Mouse (Mus musculus) MEL (cell line): ENCODE data around the gene Sh3pxd2b. TPM values are rescaled to one million over a fixed set of nuclear protein-coding genes. Genes with fewer than 3 reads are reported as not detected.

Experiments
- DNase-seq: peaks from one replicate; pipeline ENCODE4 v3.0.0; 2011; ENCODE audit warnings: low read depth, low spot score
- H3K27ac ChIP-seq: 2 replicates; pipeline ENCODE4 v1.5.1; 2012; ENCODE audit warnings: low read depth, mild to moderate bottlenecking, control low read depth, low read length, moderate library complexity; ENCODE audit not compliant: control insufficient read depth
- H3K27me3 ChIP-seq, 2 experiments: fragments of 150-350 bp in 1 of 2; sonication (generic) in 1 of 2; 2 replicates each; pipeline ENCODE4 v1.6.1; 2012; ENCODE audit warnings: low read length in 2 of 2, mild to moderate bottlenecking in 2 of 2, improper control_type of control experiment in 1 of 2, moderate library complexity in 1 of 2; ENCODE audit not compliant: insufficient read depth in 2 of 2, control insufficient read depth in 1 of 2
- H3K36me3 ChIP-seq, 2 experiments: 2 replicates each; pipeline ENCODE4 v1.6.1; 2012 to 2014; ENCODE audit warnings: low read length in 2 of 2, improper control_type of control experiment in 1 of 2, inconsistent platforms in 1 of 2, mild to moderate bottlenecking in 1 of 2; ENCODE audit not compliant: insufficient read depth in 2 of 2, control insufficient read depth in 1 of 2
- H3K4me1 ChIP-seq, 2 experiments: fragments of 150-350 bp in 1 of 2; sonication (generic) in 1 of 2; 2 replicates each; pipeline ENCODE4 v1.6.1; 2012; ENCODE audit warnings: low read length in 2 of 2, improper control_type of control experiment in 1 of 2, mild to moderate bottlenecking in 1 of 2; ENCODE audit not compliant: insufficient read depth in 2 of 2, control insufficient read depth in 1 of 2
- H3K4me3 ChIP-seq, 2 experiments: fragments of 150-350 bp in 1 of 2; sonication (generic) in 1 of 2; 2 replicates each; pipeline ENCODE4 v1.5.1; 2012; ENCODE audit warnings: low read depth in 2 of 2, low read length in 2 of 2, mild to moderate bottlenecking in 2 of 2, moderate library complexity in 2 of 2, control low read depth in 1 of 2, improper control_type of control experiment in 1 of 2; ENCODE audit not compliant: control insufficient read depth in 1 of 2, insufficient read depth in 1 of 2
- H3K79me2 ChIP-seq: 2 replicates; pipeline ENCODE4 v1.6.1; 2012; ENCODE audit warnings: mild to moderate bottlenecking, low read length, moderate library complexity; ENCODE audit not compliant: control insufficient read depth, poor library complexity, insufficient read depth
- H3K9ac ChIP-seq: 2 replicates; pipeline ENCODE4 v1.6.1; 2012; ENCODE audit warnings: low read depth, mild to moderate bottlenecking, control low read depth, low read length, moderate library complexity; ENCODE audit not compliant: control insufficient read depth, poor library complexity, severe bottlenecking
- H3K9me3 ChIP-seq: fragments of 150-350 bp; sonication (generic); replicated peaks from 2 replicates; pipeline ENCODE4 v1.6.1; 2012; ENCODE audit warnings: mild to moderate bottlenecking, low read length, improper control_type of control experiment, moderate library complexity; ENCODE audit not compliant: insufficient read depth
- BHLHE40 ChIP-seq: IDR thresholded peaks from 2 replicates; pipeline ENCODE4 v1.6.1; 2012; ENCODE audit warnings: low read depth, mild to moderate bottlenecking, inconsistent platforms, low read length, improper control_type of control experiment, borderline replicate concordance
- CHD1 ChIP-seq: IDR thresholded peaks from 2 replicates; pipeline ENCODE4 v1.6.1; 2012; ENCODE audit warnings: low read depth, mild to moderate bottlenecking, inconsistent platforms, low read length, improper control_type of control experiment
- CHD2 ChIP-seq: IDR thresholded peaks from 2 replicates; pipeline ENCODE4 v1.6.1; 2011; ENCODE audit warnings: low read length, improper control_type of control experiment
- CTCF ChIP-seq, 3 experiments: IDR thresholded peaks in 2 of 3; conservative IDR thresholded peaks in 1 of 3; 2 replicates each; pipeline ENCODE4 v1.5.1; 2011 to 2012; ENCODE audit warnings: low read length in 3 of 3, low read depth in 2 of 3, mild to moderate bottlenecking in 2 of 3, improper control_type of control experiment in 1 of 3, inconsistent platforms in 1 of 3, mixed read lengths in 1 of 3, moderate library complexity in 1 of 3; ENCODE audit not compliant: control insufficient read depth in 1 of 3, insufficient read depth in 1 of 3, poor library complexity in 1 of 3, severe bottlenecking in 1 of 3
- E2F4 ChIP-seq: IDR thresholded peaks from 2 replicates; pipeline ENCODE4 v1.6.1; 2011; ENCODE audit warnings: low read depth, low read length, improper control_type of control experiment, borderline replicate concordance
- ELF1 ChIP-seq: IDR thresholded peaks from 2 replicates; pipeline ENCODE4 v1.6.1; 2014; ENCODE audit warnings: low read depth, mild to moderate bottlenecking, inconsistent platforms, low read length, improper control_type of control experiment, moderate library complexity
- EP300 ChIP-seq, 2 experiments: IDR thresholded peaks; 2 replicates each; pipeline ENCODE4 v1.6.1; 2011; ENCODE audit warnings: improper control_type of control experiment in 2 of 2, low read length in 2 of 2, low read depth in 1 of 2, mild to moderate bottlenecking in 1 of 2
- ETS1 ChIP-seq: IDR thresholded peaks from 2 replicates; pipeline ENCODE4 v1.6.1; 2012; ENCODE audit warnings: low read depth, mild to moderate bottlenecking, inconsistent platforms, low read length, improper control_type of control experiment, moderate library complexity
- GABPA ChIP-seq: IDR thresholded peaks from 2 replicates; pipeline ENCODE4 v1.6.1; 2012; ENCODE audit warnings: low read depth, mild to moderate bottlenecking, inconsistent platforms, low read length, improper control_type of control experiment, moderate library complexity
- GATA1 ChIP-seq: IDR thresholded peaks from 2 replicates; pipeline ENCODE4 v1.6.1; 2011; ENCODE audit warnings: low read depth, low read length, improper control_type of control experiment
- HCFC1 ChIP-seq: IDR thresholded peaks from 2 replicates; pipeline ENCODE4 v1.6.1; 2012; ENCODE audit warnings: low read depth, mild to moderate bottlenecking, inconsistent platforms, low read length, improper control_type of control experiment, moderate library complexity
- JUND ChIP-seq: IDR thresholded peaks from 2 replicates; pipeline ENCODE4 v1.6.1; 2011; ENCODE audit warnings: low read depth, mild to moderate bottlenecking, improper control_type of control experiment, low read length
- KAT2A ChIP-seq: conservative IDR thresholded peaks from 2 replicates; pipeline ENCODE4 v1.6.1; 2012; ENCODE audit warnings: low read depth, low read length, improper control_type of control experiment, inconsistent platforms
- MAFK ChIP-seq: IDR thresholded peaks from 2 replicates; pipeline ENCODE4 v1.6.1; 2011; ENCODE audit warnings: low read depth, mild to moderate bottlenecking, low read length, improper control_type of control experiment, borderline replicate concordance
- MAX ChIP-seq: IDR thresholded peaks from 2 replicates; pipeline ENCODE4 v1.6.1; 2011; ENCODE audit warnings: low read length, improper control_type of control experiment
- MAZ ChIP-seq: IDR thresholded peaks from 2 replicates; pipeline ENCODE4 v1.6.1; 2012; ENCODE audit warnings: low read depth, mild to moderate bottlenecking, inconsistent platforms, low read length, improper control_type of control experiment
- MEF2A ChIP-seq: IDR thresholded peaks from 2 replicates; pipeline ENCODE4 v1.6.1; 2014; ENCODE audit warnings: low read depth, mild to moderate bottlenecking, inconsistent platforms, low read length, improper control_type of control experiment; ENCODE audit not compliant: poor library complexity, insufficient replicate concordance, severe bottlenecking; ENCODE audit errors: extremely low read depth
- MXI1 ChIP-seq: IDR thresholded peaks from 2 replicates; pipeline ENCODE4 v1.6.1; 2011; ENCODE audit warnings: mild to moderate bottlenecking, low read depth, low read length, improper control_type of control experiment
- MYB ChIP-seq: IDR thresholded peaks from 2 replicates; pipeline ENCODE4 v1.6.1; 2011; ENCODE audit warnings: mild to moderate bottlenecking, low read depth, low read length, improper control_type of control experiment
- MYC ChIP-seq: IDR thresholded peaks from 2 replicates; pipeline ENCODE4 v1.6.1; 2011; ENCODE audit warnings: low read depth, mild to moderate bottlenecking, low read length, improper control_type of control experiment, moderate library complexity
- NELFE ChIP-seq: IDR thresholded peaks from 2 replicates; pipeline ENCODE4 v1.6.1; 2011; ENCODE audit warnings: low read depth, low read length, improper control_type of control experiment
- POLR2A ChIP-seq, 2 experiments: IDR thresholded peaks; 2 replicates each; pipeline ENCODE4 v1.6.1; 2011 to 2012; ENCODE audit warnings: low read length in 2 of 2, mild to moderate bottlenecking in 2 of 2, control low read depth in 1 of 2, improper control_type of control experiment in 1 of 2, low read depth in 1 of 2, moderate library complexity in 1 of 2; ENCODE audit not compliant: control insufficient read depth in 1 of 2, insufficient read depth in 1 of 2, poor library complexity in 1 of 2
- POLR2AphosphoS2 ChIP-seq: IDR thresholded peaks from 2 replicates; pipeline ENCODE4 v1.6.1; 2011; ENCODE audit warnings: low read length, improper control_type of control experiment
- RAD21 ChIP-seq: IDR thresholded peaks from 2 replicates; pipeline ENCODE4 v1.6.1; 2011; ENCODE audit warnings: mild to moderate bottlenecking, low read depth, low read length, improper control_type of control experiment
- RCOR1 ChIP-seq: IDR thresholded peaks from 2 replicates; pipeline ENCODE4 v1.6.1; 2012; ENCODE audit warnings: low read depth, mild to moderate bottlenecking, inconsistent platforms, low read length, improper control_type of control experiment
- SIN3A ChIP-seq: IDR thresholded peaks from 2 replicates; pipeline ENCODE4 v1.6.1; 2012; ENCODE audit warnings: low read length, improper control_type of control experiment, inconsistent platforms
- SMC3 ChIP-seq: IDR thresholded peaks from 2 replicates; pipeline ENCODE4 v1.6.1; 2011; ENCODE audit warnings: low read depth, low read length, improper control_type of control experiment
- TAL1 ChIP-seq: IDR thresholded peaks from 2 replicates; pipeline ENCODE4 v1.6.1; 2012; ENCODE audit warnings: mild to moderate bottlenecking, inconsistent platforms, low read length, moderate library complexity, mixed read lengths
- TBP ChIP-seq: IDR thresholded peaks from 2 replicates; pipeline ENCODE4 v1.8.0; 2011; ENCODE audit warnings: low read depth, low read length, improper control_type of control experiment
- TCF12 ChIP-seq: IDR thresholded peaks from 2 replicates; pipeline ENCODE4 v1.6.1; 2014; ENCODE audit warnings: low read depth, mild to moderate bottlenecking, inconsistent platforms, low read length, improper control_type of control experiment, moderate library complexity
- USF1 ChIP-seq: IDR thresholded peaks from 2 replicates; pipeline ENCODE4 v1.6.1; 2014; ENCODE audit warnings: low read depth, mild to moderate bottlenecking, inconsistent platforms, low read length, improper control_type of control experiment, moderate library complexity
- ZC3H11A ChIP-seq: IDR thresholded peaks from 2 replicates; pipeline ENCODE4 v1.6.1; 2012; ENCODE audit warnings: low read depth, mild to moderate bottlenecking, inconsistent platforms, low read length, improper control_type of control experiment
- ZKSCAN1 ChIP-seq: IDR thresholded peaks from 2 replicates; pipeline ENCODE4 v1.6.1; 2012; ENCODE audit warnings: low read depth, mild to moderate bottlenecking, inconsistent platforms, low read length, improper control_type of control experiment, moderate library complexity
- ZMIZ1 ChIP-seq: IDR thresholded peaks from 2 replicates; pipeline ENCODE4 v1.6.1; 2012; ENCODE audit warnings: low read depth, mild to moderate bottlenecking, inconsistent platforms, low read length, improper control_type of control experiment, moderate library complexity
- ZNF384 ChIP-seq: IDR thresholded peaks from 2 replicates; pipeline ENCODE4 v1.6.1; 2012; ENCODE audit warnings: low read depth, mild to moderate bottlenecking, inconsistent platforms, low read length, improper control_type of control experiment
- polyA plus RNA-seq, 2 experiments: library from polyadenylated mRNA; stranded (reverse) in 1 of 2; unstranded in 1 of 2; fragments of >175 nt in 1 of 2; fragments of >200 nt in 1 of 2; gene quantifications; 2 replicates each; pipeline versions ENCODE4 v1.2.1 to v1.2.4; 2012; ENCODE audit warnings: low replicate concordance in 2 of 2, low read depth in 1 of 2; ENCODE audit not compliant: insufficient read length in 2 of 2, insufficient read depth in 1 of 2, missing spikeins in 1 of 2
- total RNA-seq: library from RNA; depleted of rRNA; stranded (reverse); fragments of 300-350 nt; gene quantifications from 2 replicates; pipeline ENCODE4 v1.2.3, GENCODE M21; 2012

Sh3pxd2b gene
- total and polyA plus RNA-seq, 3 experiments = 9.6 to 17.0 TPM; not detected in 1

GRCm38 (mm10) chr11:32321196-32321565 lies 26.4 kb upstream of the Sh3pxd2b start:
- Histone ChIP-seq H3K9ac (0 out of 2 replicates have a peak overlapping the region, but pooled peaks have one; percentile 1), H3K4me1 (peaks cover 0 to 4% of the 10 kb centered on the region in 2 experiments; a peak in 2 of 4 replicates), H3K36me3 (no peaks in the 10 kb centered on the region; a peak in 1 of 4 replicates), H3K27ac (no peak overlapping the region), H3K27me3 (peaks cover 4 to 13% of the 10 kb centered on the region in 2 experiments; a peak in 2 of 4 replicates), H3K9me3 (no peaks in the 10 kb centered on the region), H3K4me3 (no peak overlapping the region; a peak in 1 of 4 replicates), H3K79me2 (no peaks in the 10 kb centered on the region)
- DNase-seq = peak; percentile 93
- TF ChIP-seq CHD1 = no peak
- TF ChIP-seq ZC3H11A = peak; percentile 89
- no peak for TF ChIP-seq NELFE
- no peak for TF ChIP-seq MYC
- no peak for TF ChIP-seq BHLHE40
- no peak for TF ChIP-seq ELF1
- no peak for TF ChIP-seq E2F4
- peak; percentile 99 for TF ChIP-seq SMC3
- no peak for TF ChIP-seq TCF12
- no peak for TF ChIP-seq SIN3A
- no peak for TF ChIP-seq TAL1
- no peak for TF ChIP-seq USF1
- peak; percentile 97 for TF ChIP-seq RAD21
- no peak for TF ChIP-seq GABPA
- TF ChIP-seq ZNF384 = no peak
- TF ChIP-seq MYB = no peak
- TF ChIP-seq MAFK = no peak
- no peak for TF ChIP-seq CHD2
- TF ChIP-seq GATA1 = 0 out of 2 replicates have a peak, but pooled peaks have one; percentile 4
- TF ChIP-seq MAZ = no peak
- no peak for TF ChIP-seq MXI1
- TF ChIP-seq POLR2AphosphoS2 = no peak
- TF ChIP-seq JUND = no peak
- 0 out of 2 replicates have a peak, but pooled peaks have one; percentile 11 for TF ChIP-seq HCFC1
- no peak for TF ChIP-seq EP300 (IDR thresholded peaks at IDR 0.05; ENCODE audit: low read depth in 1 of 2, low read length in 2 of 2)
- no peak for TF ChIP-seq ZKSCAN1
- no peak for TF ChIP-seq POLR2A (IDR thresholded peaks at IDR 0.05; ENCODE audit: control insufficient read depth in 1 of 2, insufficient read depth in 1 of 2, low read depth in 1 of 2, low read length in 2 of 2, poor library complexity in 1 of 2)
- TF ChIP-seq RCOR1 = no peak
- TF ChIP-seq CTCF (IDR thresholded peaks at IDR 0.05 in 2 of 3, conservative IDR thresholded peaks at IDR 0.05 in 1 of 3; ENCODE audit: control insufficient read depth in 1 of 3, insufficient read depth in 1 of 3, low read depth in 2 of 3, low read length in 3 of 3, poor library complexity in 1 of 3, severe bottlenecking in 1 of 3) = peak in 2 of 3 experiments; percentile 89 to 100
- TF ChIP-seq KAT2A = no peak
- TF ChIP-seq TBP = peak; percentile 66; the same call in 1 of the 2 replicates
- TF ChIP-seq ZMIZ1 = no peak
- no peak for TF ChIP-seq MEF2A
- no peak for TF ChIP-seq ETS1
- TF ChIP-seq MAX = peak; percentile 36; the same call in 1 of the 2 replicates
